Mouse (Mus musculus): ENCODE measurements around the gene Ofcc1. TPM values are rescaled to one million over a fixed set of nuclear protein-coding genes. Genes with fewer than 3 reads are reported as not detected.

Ofcc1 gene
- polyA plus RNA-seq, 1 experiment: not detected

GRCm38 (mm10) chr13:40288650-40289049 is 72.6 kb downstream of the Ofcc1 start:
- H3K4me1 ChIP-seq (ENCODE audit: control insufficient read depth, insufficient read depth, insufficient read length, low read length): no peaks in the 10 kb centered on the region
- no peak overlapping the region for H3K27ac ChIP-seq (ENCODE audit: insufficient read depth, low read depth, low read length)
- H3K4me3 ChIP-seq (ENCODE audit: low read depth, low read length): no peak overlapping the region
- no peaks in the 10 kb centered on the region for H3K36me3 ChIP-seq (ENCODE audit: control insufficient read depth, insufficient read depth, low read length)
- WGBS: 63% methylated on average over 4 of the region's 4 CpGs
- no peak for TF ChIP-seq CTCF (IDR thresholded peaks at IDR 0.05; ENCODE audit: extremely low read depth, insufficient read length, insufficient replicate concordance, low read depth, low read length)
- no peak for TF ChIP-seq POLR2A (IDR thresholded peaks at IDR 0.05; ENCODE audit: low read depth, low read length)
- no peaks in the 10 kb centered on the region for H3K27me3 ChIP-seq (ENCODE audit: control insufficient read depth, insufficient read depth, low read length)

GRCm38 (mm10) chr13:40287266-40288002 is 73.8 kb downstream of the Ofcc1 start:
- Histone ChIP-seq H3K27ac (ENCODE audit: insufficient read depth, low read depth, low read length) (no peak overlapping the region), H3K36me3 (ENCODE audit: control insufficient read depth, insufficient read depth, low read length) (no peaks in the 10 kb centered on the region), H3K4me1 (ENCODE audit: control insufficient read depth, insufficient read depth, insufficient read length, low read length) (no peaks in the 10 kb centered on the region), H3K4me3 (ENCODE audit: low read depth, low read length) (no peak overlapping the region), H3K27me3 (ENCODE audit: control insufficient read depth, insufficient read depth, low read length) (no peaks in the 10 kb centered on the region)
- WGBS: 81% methylated on average over 21 of the region's 21 CpGs
- TF ChIP-seq CTCF (IDR thresholded peaks at IDR 0.05; ENCODE audit: extremely low read depth, insufficient read length, insufficient replicate concordance, low read depth, low read length): no peak
- no peak for TF ChIP-seq POLR2A (IDR thresholded peaks at IDR 0.05; ENCODE audit: low read depth, low read length)

DNA sequence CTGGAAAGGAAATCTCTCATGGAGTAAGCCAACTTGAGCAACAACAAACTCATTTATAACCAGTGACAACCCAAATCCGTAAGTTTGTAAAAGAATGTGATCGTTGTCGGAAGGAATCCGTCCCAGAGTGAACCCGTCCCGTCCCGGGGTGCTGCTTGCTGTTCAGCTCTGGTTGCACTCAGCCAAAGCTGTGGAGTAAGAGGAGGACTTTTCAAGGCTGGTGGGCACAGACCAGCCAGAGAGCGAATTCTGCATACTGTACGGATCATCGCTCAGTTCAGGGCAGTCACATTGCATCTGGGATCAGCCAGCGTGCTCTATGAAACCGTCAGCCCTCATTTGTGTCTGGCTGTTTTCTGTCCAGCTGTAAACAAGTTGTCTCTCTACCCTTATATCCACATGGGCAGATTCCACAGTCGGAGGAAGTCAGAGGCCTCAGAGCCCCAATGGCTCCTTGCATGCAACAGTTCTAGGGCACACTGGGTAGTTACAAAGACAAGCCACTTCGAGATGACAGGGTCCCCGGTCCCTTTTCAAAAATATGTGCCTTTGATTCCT is 75.9 kb downstream of the Ofcc1 start:
- no peak overlapping the region for H3K4me3 ChIP-seq (ENCODE audit: low read depth, low read length)
- H3K4me1 ChIP-seq (ENCODE audit: control insufficient read depth, insufficient read depth, insufficient read length, low read length): no peaks in the 10 kb centered on the region
- TF ChIP-seq POLR2A (IDR thresholded peaks at IDR 0.05; ENCODE audit: low read depth, low read length) (no peak), CTCF (IDR thresholded peaks at IDR 0.05; ENCODE audit: extremely low read depth, insufficient read length, insufficient replicate concordance, low read depth, low read length) (no peak)
- no peaks in the 10 kb centered on the region for H3K36me3 ChIP-seq (ENCODE audit: control insufficient read depth, insufficient read depth, low read length)
- 67% methylated on average over 15 of the region's 15 CpGs for WGBS
- no peak overlapping the region for H3K27ac ChIP-seq (ENCODE audit: insufficient read depth, low read depth, low read length)
- H3K27me3 ChIP-seq (ENCODE audit: control insufficient read depth, insufficient read depth, low read length): no peaks in the 10 kb centered on the region

DNA sequence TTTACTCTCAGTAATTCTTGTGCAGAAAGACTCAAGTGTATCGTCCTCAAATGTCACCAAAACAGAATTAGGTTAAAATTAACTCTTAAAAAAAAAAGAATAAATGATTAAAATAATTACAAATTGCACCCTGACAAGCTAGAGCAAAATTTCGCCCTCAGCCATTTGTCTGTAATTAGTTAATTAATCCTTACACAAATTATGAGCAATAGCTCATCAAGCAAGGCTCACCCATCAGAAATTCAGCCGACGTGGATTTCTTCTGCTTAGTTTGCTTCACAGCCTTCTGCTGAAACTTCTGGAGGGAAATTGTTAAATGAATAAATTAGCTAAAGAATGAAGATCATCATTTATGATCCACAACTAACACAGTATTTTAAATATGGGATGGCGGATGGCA is 80.6 kb downstream of the Ofcc1 start:
- Histone ChIP-seq H3K27ac (ENCODE audit: insufficient read depth, low read depth, low read length) (no peak overlapping the region), H3K27me3 (ENCODE audit: control insufficient read depth, insufficient read depth, low read length) (no peaks in the 10 kb centered on the region), H3K4me1 (ENCODE audit: control insufficient read depth, insufficient read depth, insufficient read length, low read length) (no peaks in the 10 kb centered on the region), H3K36me3 (ENCODE audit: control insufficient read depth, insufficient read depth, low read length) (no peaks in the 10 kb centered on the region), H3K4me3 (ENCODE audit: low read depth, low read length) (no peak overlapping the region)
- 77% methylated on average over 5 of the region's 5 CpGs for WGBS
- TF ChIP-seq POLR2A (IDR thresholded peaks at IDR 0.05; ENCODE audit: low read depth, low read length) (no peak), CTCF (IDR thresholded peaks at IDR 0.05; ENCODE audit: extremely low read depth, insufficient read length, insufficient replicate concordance, low read depth, low read length) (no peak)

DNA sequence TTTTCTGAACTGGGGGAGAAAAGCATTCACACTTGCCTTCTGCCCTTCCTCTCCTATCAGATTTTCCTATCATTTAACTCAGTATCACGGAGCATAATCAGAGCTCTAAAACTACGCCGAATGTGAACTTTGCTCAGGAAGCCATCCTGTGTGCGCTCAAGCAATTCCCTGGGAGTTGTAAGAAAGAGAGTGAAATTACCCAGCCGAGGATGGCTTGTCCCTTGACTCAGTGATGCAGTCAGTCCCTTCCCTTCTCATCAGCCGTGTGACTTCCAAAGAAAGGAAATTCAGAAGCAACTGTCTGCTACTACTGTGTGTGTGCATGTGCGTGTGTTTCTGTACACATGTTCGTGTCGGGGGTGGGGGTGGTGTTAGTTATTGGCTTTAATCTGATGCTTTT is 93.7 kb downstream of the Ofcc1 start:
- no peaks in the 10 kb centered on the region for H3K4me1 ChIP-seq (ENCODE audit: control insufficient read depth, insufficient read depth, insufficient read length, low read length)
- no peaks in the 10 kb centered on the region for H3K36me3 ChIP-seq (ENCODE audit: control insufficient read depth, insufficient read depth, low read length)
- H3K27ac ChIP-seq (ENCODE audit: insufficient read depth, low read depth, low read length): no peak overlapping the region
- WGBS: 81% methylated on average over 9 of the region's 9 CpGs
- no peaks in the 10 kb centered on the region for H3K27me3 ChIP-seq (ENCODE audit: control insufficient read depth, insufficient read depth, low read length)
- TF ChIP-seq CTCF (IDR thresholded peaks at IDR 0.05; ENCODE audit: extremely low read depth, insufficient read length, insufficient replicate concordance, low read depth, low read length) (no peak), POLR2A (IDR thresholded peaks at IDR 0.05; ENCODE audit: low read depth, low read length) (no peak)
- no peak overlapping the region for H3K4me3 ChIP-seq (ENCODE audit: low read depth, low read length)

DNA sequence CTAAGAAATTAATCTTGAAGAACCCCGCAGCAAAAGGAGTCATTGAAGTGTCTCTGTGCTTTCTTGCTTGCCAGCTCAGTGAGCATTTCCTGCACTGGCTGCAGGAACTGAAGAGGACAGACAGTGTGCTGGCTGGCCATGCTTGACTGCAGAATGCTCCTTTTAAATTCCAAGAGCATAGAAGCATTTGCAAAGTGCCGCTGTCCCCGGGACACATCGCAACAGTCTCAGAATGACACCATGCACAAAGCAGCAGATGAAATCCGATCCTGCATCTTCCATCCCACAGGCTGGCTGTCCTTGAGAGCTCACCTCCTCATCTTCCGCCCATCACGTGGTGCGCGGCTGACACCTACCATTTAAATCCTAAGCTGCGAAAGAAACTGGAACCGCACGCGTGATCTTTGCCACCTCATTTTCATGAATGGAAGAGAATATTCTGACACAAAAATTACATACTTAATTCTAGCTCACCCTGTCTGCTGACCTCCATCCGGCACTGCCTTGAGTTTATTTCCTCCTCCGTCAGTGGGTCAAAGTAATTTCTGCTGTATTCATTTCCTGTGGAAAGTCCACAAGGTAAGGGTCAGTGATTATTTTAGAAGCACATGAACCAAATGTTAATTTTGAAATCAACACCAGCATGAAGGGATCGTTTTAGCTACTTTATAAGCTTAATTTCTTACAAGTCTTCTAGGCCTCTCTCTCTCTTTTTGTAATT is 98.0 kb downstream of the Ofcc1 start:
- Histone ChIP-seq H3K4me3 (ENCODE audit: low read depth, low read length) (no peak overlapping the region), H3K4me1 (ENCODE audit: control insufficient read depth, insufficient read depth, insufficient read length, low read length) (no peaks in the 10 kb centered on the region), H3K36me3 (ENCODE audit: control insufficient read depth, insufficient read depth, low read length) (no peaks in the 10 kb centered on the region), H3K27me3 (ENCODE audit: control insufficient read depth, insufficient read depth, low read length) (no peaks in the 10 kb centered on the region), H3K27ac (ENCODE audit: insufficient read depth, low read depth, low read length) (no peak overlapping the region)
- 83% methylated on average over 16 of the region's 16 CpGs for WGBS
- TF ChIP-seq POLR2A (IDR thresholded peaks at IDR 0.05; ENCODE audit: low read depth, low read length) (no peak), CTCF (IDR thresholded peaks at IDR 0.05; ENCODE audit: extremely low read depth, insufficient read length, insufficient replicate concordance, low read depth, low read length) (no peak)

DNA sequence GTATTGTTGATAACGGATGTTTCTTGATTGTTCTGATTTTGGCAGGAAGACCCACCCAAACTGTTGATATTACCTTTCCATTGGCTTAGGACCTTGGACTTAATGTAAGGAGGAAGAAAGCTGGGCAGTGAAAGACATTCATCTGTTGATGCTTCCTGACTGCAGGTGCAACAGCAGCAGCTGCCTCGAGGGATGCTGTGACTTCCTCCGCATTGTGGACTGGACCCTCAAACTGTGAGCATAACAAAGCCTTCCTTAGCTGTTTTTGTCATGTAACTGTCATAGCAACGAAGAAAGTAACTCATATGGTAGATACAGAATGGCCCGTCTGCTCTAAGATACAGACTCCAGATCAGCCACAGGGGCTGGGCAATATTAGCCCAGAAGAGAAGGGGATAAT is 102.5 kb downstream of the Ofcc1 start:
- Histone ChIP-seq H3K27me3 (ENCODE audit: control insufficient read depth, insufficient read depth, low read length) (no peaks in the 10 kb centered on the region), H3K27ac (ENCODE audit: insufficient read depth, low read depth, low read length) (no peak overlapping the region), H3K4me1 (ENCODE audit: control insufficient read depth, insufficient read depth, insufficient read length, low read length) (no peaks in the 10 kb centered on the region), H3K36me3 (ENCODE audit: control insufficient read depth, insufficient read depth, low read length) (no peaks in the 10 kb centered on the region), H3K4me3 (ENCODE audit: low read depth, low read length) (no peak overlapping the region)
- TF ChIP-seq POLR2A (IDR thresholded peaks at IDR 0.05; ENCODE audit: low read depth, low read length): no peak
- TF ChIP-seq CTCF (IDR thresholded peaks at IDR 0.05; ENCODE audit: extremely low read depth, insufficient read length, insufficient replicate concordance, low read depth, low read length): no peak
- WGBS: 70% methylated on average over 5 of the region's 5 CpGs
